Mouse (Mus musculus) spleen, postnatal 0 days (tissue): ENCODE measurements around the gene Olfr452. TPM values are rescaled to one million over a fixed set of nuclear protein-coding genes. Genes with fewer than 3 reads are reported as not detected.

Source experiments
- polyA plus RNA-seq: library from polyadenylated mRNA; unstranded; fragments of >200 nt; fragmentation: Nextera tagmentation; extraction: Ambion mirVana; gene quantifications from 2 replicates; pipeline ENCODE4 v1.2.1, GENCODE M21; 2015

The Olfr452 gene
- not detected in 2 replicates for polyA plus RNA-seq

GRCm38 (mm10) chr6:42784793-42785192 is at the start of gene Olfr452:
Gene Olfr452 (plus strand): TSS chr6:42785093.

GRCm38 (mm10) chr6:42739071-42739470 is 45.8 kb upstream of the Olfr452 start, which contains the start of gene Olfr453:
Gene Olfr453 (plus strand): TSS chr6:42739371.

GRCm38 (mm10) chr6:42756104-42756503 is 28.8 kb upstream of the Olfr452 start, which contains the start of gene Olfr38:
Gene Olfr38 (plus strand): TSS chr6:42756404.

GRCm38 (mm10) chr6:42811639-42812038 is 26.7 kb downstream of the Olfr452 start, which contains the start of gene Olfr450:
Gene Olfr450 (plus strand): TSS chr6:42811939.

GRCm38 (mm10) chr6:42834084-42834483 is 49.2 kb downstream of the Olfr452 start, which contains the start of gene Olfr449:
Gene Olfr449 (plus strand): TSS chr6:42834384.

Other genes starting within 250 kb of the Olfr452 start
- gene Olfr455, start 237.5 kb upstream of the Olfr452 start, polyA plus RNA-seq = 0.11 TPM in 1 of 2 replicates, not detected in the other
- not detected in 2 replicates for gene Tcaf3, start 187.4 kb upstream of the Olfr452 start, polyA plus RNA-seq
- 0.98 and 1.0 TPM in 2 replicates for gene Tcaf2, start 139.8 kb upstream of the Olfr452 start, polyA plus RNA-seq
- gene Tcaf1, start 75.0 kb upstream of the Olfr452 start, polyA plus RNA-seq = 8.9 and 10.6 TPM in 2 replicates
- gene Olfr453, start 45.7 kb upstream of the Olfr452 start, polyA plus RNA-seq = not detected in 2 replicates
- not detected in 2 replicates for gene Olfr38, start 28.7 kb upstream of the Olfr452 start, polyA plus RNA-seq
- gene Olfr450, start 26.8 kb downstream of the Olfr452 start, polyA plus RNA-seq = not detected in 2 replicates
- gene Olfr449, start 49.3 kb downstream of the Olfr452 start, polyA plus RNA-seq = not detected in 2 replicates
- not detected in 2 replicates for gene Olfr448, start 105.3 kb downstream of the Olfr452 start, polyA plus RNA-seq
- gene Olfr447, start 123.8 kb downstream of the Olfr452 start, polyA plus RNA-seq = not detected in 2 replicates
- not detected in 2 replicates for gene Olfr446, start 136.3 kb downstream of the Olfr452 start, polyA plus RNA-seq
- not detected in 2 replicates for gene Olfr444, start 164.0 kb downstream of the Olfr452 start, polyA plus RNA-seq